Mouse (Mus musculus): ENCODE results near the gene Gse1.

Gene Gse1

GRCm38 (mm10) chr8:120487377-120487728 lies 259.1 kb downstream of the Gse1 start:
- no peak for DNase-seq

- DNase-seq: peak; percentile 75
Measured at GRCm38 (mm10) chr8:120487729-120488510, 259.7 kb downstream of the Gse1 start.

DNA sequence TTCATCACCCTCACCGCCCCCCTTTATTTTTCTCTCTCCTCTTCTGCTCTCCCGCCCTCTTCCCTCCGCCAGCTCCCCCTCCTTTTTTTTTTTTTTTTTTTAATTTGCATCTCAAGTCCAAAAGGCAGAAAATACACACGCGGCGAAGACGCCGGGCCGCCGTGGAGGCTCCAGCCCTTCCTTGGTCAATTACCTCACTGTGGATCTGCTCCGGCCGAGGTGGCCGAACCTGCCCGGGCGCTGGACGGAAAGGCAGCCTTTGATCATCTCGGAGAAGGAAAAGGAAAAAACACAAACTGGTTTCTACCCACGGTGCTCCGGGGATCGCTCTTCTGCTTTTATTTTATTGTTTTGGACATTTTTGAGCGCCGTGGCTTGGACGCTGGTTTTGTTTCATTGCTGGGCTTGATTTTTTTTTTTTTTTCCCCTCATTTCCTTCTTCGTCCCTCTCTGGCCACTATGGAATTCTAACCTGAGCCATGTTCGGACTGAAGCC lies 260.4 kb downstream of the Gse1 start:
- peak; percentile 44 for DNase-seq

- peak; percentile 82 for DNase-seq
Measured at GRCm38 (mm10) chr8:120489142-120489754, 261.0 kb downstream of the Gse1 start.

DNA sequence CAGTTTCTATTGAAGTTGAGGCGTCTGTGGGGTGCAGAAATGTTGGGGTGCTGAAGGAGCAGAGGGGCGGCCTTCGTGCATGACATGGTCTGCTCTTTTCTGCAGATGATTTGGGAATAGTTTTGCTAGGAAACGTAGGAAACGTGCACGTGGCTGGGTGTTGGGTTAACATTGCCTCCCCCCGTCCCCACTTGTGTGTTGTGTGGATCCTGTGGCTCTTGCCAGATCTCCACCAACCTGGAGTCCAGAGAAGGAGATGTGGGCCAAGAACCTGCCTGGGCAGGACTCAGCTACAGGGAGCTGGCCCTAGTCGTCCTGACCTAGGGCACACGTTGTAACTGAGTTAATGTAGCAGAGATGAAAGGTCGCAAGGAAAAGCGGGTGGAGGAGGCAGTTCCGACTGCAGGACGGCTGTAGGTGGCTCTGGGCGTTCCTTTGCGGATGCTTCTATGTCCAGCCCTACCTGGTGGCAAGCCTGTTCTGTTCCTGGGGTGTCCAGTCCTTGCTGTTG lies 261.6 kb downstream of the Gse1 start:
- no peak for DNase-seq

DNA sequence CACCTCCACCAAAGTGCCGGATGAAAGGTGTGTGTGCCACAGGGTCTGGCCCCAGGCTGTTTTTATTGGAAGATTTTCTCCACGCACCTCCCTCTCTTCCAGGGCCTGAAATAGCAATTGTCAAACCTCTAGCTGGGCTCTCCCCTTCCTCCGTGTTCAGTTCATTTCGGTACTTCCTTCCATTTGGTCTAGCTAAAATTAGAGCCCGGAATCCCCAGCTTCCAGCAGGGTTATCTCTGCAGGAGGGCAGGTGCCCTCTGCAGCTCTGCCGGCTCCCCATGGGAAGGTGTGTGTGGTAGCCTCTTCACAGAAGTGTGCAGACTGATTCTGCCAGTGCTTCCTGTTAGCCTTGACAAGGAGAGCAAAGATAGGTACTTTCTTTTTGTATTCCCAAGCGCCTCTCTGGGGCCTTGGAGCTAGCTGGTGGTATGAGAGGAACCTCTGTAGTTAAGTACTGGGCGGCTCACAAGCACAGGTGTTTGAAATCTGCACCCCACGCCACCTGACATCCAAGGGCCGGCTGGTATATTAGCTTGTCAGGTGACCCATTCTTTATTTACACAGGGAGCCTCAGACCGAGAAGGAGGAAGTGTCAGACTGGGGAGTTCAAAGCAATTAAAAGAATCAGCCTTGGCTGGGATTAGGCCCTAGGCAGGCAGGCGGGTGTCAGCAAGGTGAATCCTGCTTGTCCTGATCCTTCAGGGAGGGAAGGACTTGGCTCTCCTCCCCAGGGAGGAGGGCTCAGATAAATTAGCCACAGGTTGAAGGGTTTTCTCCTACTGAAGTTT lies 262.3 kb downstream of the Gse1 start:
- DNase-seq: peak; percentile 64

DNA sequence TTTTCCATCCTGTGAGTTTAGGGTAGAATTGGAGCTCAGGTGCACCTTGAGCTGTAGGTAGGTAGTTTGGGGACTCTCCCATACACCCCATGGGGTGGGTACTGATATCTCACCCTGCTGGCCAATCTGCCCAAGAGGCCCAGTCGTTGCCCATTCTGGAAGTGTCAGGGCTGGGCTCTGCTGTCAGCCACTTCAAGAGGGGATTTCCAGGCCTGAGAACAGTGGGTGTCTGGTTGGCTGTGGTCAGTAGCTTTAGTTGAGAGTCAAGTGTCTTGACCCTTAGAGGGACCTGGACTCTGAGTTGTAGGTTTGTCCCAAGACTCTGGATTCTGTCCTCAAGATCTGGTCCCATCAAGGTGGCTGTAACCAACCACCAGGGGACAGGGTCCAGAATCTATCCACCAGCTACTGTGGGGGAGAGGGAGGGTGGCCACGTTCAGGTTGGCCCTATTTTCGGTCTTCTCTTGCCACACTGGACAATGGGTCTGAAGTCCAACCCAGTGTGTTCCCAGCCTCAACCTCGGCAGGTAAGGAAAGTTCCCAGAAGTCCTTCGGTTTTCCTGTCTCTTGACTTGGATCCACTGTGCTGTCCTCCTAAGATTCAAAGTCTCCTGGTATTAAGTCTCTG lies 263.0 kb downstream of the Gse1 start:
- no peak for DNase-seq

- DNase-seq: peak; percentile 57
Measured at GRCm38 (mm10) chr8:120492193-120492880, 264.1 kb downstream of the Gse1 start.

DNA sequence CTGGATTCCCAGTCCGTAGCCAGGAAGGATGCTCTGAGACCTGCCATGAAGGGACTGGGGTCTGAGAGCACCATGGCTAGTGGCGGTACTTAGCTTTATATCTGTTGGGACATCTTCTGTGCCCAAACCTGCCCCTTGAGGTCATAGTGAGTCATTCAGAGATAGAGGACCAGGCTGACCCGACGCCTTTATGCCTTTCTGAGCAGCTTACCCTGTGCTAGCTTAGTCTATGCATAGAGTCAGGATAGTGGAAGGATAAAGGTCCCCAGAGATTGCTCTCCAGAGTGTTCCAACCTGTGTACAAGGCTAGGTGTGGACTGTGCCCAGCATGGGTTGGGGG lies 264.6 kb downstream of the Gse1 start:
- no peak for DNase-seq

DNA sequence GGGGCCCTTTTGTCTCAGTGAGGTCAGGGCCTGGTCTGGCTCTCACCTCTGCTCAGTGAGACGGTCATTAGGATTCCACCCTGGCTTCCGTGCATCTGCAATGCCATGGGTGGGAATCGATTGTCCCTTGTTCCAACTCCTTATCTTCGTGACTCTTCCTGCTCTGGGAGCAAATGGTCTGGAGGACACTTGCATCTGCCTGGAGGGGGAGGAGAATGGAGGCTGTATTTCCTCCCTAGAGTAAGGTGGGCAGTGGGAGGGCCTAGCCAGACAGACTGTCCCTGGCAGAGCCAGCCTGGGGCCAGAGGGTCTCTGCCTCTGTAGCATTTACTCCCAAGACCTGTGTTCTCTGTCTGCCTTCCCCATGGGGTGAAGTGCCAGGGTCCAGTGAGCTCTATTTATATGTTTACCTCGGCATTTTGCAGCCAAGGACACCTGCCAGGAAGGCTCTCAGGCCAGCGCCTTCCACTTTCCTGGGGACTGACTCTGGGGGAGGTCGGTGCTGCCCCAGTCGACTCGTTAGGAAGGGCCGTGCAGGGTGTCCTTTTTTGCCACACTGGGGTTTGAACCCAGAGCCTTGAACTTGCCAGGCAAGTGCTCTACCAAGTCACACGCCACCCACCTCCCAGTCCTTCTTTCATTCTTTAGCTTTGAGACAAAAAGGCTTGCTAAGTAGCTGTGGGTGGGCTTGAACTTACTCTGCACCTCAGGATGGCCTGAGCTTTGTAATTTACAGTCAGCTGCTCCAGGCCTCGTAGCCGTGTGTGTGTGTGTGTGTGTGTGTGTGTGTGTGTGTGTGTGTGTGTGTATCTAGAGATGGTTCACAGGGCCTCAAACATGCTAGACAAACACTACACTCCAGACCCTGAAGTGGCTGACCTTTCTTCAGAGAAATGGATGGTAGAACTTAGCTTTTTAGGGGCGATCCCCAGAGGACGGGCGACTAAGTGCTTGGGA lies 265.5 kb downstream of the Gse1 start:
- DNase-seq: peak; percentile 53

DNA sequence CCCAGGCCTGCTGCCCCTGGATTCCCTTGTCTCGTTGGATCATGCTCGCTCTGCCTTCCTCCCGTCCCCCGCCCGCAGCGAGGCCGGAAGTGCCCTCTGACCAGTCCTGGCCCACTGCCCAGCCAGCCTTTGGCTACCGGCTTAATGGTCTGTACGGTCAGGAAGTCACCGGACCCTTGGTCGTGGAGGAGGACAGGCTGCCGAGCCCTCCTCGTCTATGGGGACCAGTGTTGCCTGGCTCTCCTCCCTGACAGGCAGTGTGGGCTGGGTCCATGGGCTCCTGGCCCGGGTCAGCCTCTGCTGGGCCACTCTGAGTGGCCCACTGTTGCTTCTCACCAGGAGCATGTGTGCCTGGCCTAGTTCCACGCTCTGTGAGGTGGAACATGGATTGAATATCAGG lies 266.6 kb downstream of the Gse1 start:
- DNase-seq: peak; percentile 90

- no peak for DNase-seq
Measured at GRCm38 (mm10) chr8:120495461-120495860, 267.2 kb downstream of the Gse1 start.

- DNase-seq: no peak
Measured at GRCm38 (mm10) chr8:120496478-120496877, 268.2 kb downstream of the Gse1 start.

GRCm38 (mm10) chr8:120497503-120497946 lies 269.3 kb downstream of the Gse1 start:
- no peak for DNase-seq

- no peak for DNase-seq
Measured at GRCm38 (mm10) chr8:120498349-120498831, 270.1 kb downstream of the Gse1 start.

DNA sequence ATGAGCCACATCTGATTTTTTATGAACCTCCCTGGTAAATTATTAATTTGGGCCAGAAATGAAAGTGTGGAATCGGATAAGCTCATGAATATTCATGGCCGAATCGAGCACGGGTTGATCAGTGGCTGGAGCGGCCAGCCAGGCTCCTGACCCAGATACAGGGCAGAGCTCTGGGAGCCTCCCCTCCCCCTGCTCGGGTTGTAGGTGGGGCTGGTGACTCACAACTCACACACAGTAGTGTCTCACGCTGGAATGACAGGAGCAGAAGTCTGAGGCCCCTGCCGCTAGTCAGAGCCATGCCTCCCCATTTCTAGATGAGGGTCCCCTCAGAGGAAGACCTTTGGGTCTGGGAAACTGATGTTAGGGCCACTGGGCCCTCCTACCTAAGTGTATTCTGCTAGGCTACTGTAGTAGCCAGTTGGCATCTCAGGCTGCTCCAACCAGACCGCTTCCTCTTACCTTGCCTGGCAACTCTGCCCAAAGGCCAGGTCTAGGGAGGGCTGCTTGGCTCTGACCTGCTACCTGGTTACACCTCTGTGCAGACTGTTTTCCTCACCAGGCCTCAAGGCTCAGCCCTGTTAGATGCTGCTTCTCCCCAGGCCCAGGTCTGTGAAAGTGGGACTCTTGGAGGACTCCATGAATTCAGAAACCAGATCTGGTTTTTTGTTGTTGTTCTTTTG lies 270.8 kb downstream of the Gse1 start:
- peak; percentile 85 for DNase-seq

DNA sequence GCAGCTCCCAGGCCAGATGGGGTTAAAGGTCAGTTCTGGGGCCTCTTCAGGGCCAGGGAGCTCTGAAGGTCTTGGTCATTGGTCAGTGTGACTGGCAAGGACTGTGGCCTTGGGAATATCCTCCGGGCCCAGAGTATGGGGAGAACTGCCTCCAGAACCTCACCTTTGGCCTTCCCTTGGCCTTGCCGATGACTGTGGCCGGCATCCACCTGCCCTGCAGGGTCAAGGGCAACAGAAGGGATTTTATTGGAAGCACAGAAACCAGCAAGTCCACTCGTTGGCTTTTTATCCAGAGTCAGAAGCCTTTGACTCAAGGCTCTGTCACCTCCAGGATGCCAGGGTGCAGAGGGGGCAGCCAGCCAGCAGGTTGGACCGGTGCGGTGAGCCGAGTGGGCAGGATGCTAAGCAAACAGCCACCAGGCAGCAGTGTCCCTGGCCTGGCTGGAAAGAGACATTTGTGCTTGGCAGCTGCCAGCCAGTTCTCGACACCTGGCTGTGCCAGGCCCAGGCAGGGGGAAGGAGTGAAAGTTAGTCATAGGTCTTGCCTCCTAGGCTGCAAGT lies 272.5 kb downstream of the Gse1 start:
- DNase-seq: peak; percentile 73

DNA sequence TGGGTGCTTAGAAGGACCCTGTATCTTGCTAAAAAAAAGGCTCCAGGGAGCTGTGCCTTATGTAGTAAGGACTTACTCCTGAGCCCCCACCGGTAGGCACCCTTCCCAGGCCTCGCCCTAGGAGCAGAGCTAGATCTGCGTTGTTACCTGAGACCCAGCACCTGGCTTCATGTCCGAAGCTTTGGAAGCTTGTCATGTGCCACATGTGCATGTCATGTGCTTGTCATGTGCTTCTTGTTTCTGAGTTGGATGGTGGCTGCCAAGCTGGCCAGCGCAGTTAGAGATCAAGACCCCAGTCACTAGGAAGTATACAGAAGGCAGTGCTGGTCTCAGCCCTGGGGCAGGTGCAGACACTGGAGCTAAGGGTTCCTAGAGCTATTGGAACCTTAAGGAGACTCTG lies 273.2 kb downstream of the Gse1 start:
- no peak for DNase-seq

- no peak for DNase-seq
Measured at GRCm38 (mm10) chr8:120502428-120502827, 274.2 kb downstream of the Gse1 start.
